ENCODE assay signal across 8 mouse cellular contexts in the genomic region with DNA sequence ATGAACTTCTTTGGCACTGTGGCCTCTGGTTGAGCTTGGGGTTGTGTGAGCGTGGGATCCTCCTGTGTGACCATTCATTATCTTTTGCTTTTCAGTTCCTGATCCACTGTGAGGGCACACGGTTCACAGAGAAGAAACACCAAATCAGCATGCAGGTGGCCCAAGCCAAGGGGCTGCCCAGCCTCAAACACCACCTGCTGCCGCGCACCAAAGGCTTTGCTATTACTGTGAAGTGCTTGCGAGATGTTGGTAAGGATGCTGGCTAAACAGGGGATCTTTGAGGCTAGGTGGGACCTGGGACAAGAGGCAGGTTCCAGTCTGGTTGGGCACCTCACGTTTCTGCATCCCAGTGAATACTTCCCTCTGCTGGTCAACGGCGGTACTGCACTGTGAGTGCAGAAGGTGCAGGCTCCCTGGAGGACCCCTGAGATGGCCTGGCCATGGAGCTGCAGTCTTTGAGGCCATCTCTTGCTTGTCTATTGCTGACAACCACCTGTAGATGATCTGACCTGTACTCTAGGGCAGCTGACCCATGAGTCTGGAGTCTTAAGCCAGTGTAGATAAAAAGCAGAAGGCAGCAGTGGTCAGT.
DNase-seq lines count a peak whose midpoint lies in the region; ATAC-seq lines count a peak whose summit lies in the region.

No protein-coding gene starts in this region.

- H3K4me2 ChIP-seq in forebrain, embryonic 14.5 days (ENCODE audit: low read length) = no peak overlapping the region
- no peak overlapping the region for H3K4me2 ChIP-seq in hindbrain, embryonic 13.5 days

- DNase-seq in MN1 (ENCODE audit: low spot score) = peak; percentile 82
- DNase-seq in c-Kit-positive CD71-positive TER-119-positive erythroid progenitor cells, embryonic 14.5 days (ENCODE audit: low spot score) = peak; percentile 87
- DNase-seq in forebrain, embryonic 14.5 days (ENCODE audit: low spot score) = peak; percentile 85
- peak; percentile 83 to 87 for DNase-seq in layer of hippocampus, postnatal 14 days (ENCODE audit: low spot score in 2 of 2)
- peak; percentile 94 for DNase-seq in lung, postnatal 14 days
- peak; percentile 76 for DNase-seq in right cerebral cortex, adult 18-20 months
- peak; percentile 82 for DNase-seq in urinary bladder, adult 2 months (ENCODE audit: low spot score)

- H3K9ac ChIP-seq in forebrain, embryonic 14.5 days (ENCODE audit: low read length) = no peak overlapping the region
- no peak overlapping the region for H3K9ac ChIP-seq in hindbrain, embryonic 13.5 days

- WGBS in forebrain, embryonic 14.5 days = 31% methylated on average over 8 of the region's 8 CpGs
- 35% methylated on average over 8 of the region's 8 CpGs for WGBS in hindbrain, embryonic 13.5 days

- no peak overlapping the region for H3K27ac ChIP-seq in forebrain, embryonic 14.5 days (ENCODE audit: low read depth, low read length)
- H3K27ac ChIP-seq in hindbrain, embryonic 13.5 days = no peak overlapping the region

- peaks cover 15% of the 10 kb centered on the region for H3K4me1 ChIP-seq in forebrain, embryonic 14.5 days (ENCODE audit: control insufficient read depth, insufficient read depth, low read length)
- peaks cover 30% of the 10 kb centered on the region for H3K4me1 ChIP-seq in hindbrain, embryonic 13.5 days (replicated peaks)

- H3K9me3 ChIP-seq in forebrain, embryonic 14.5 days (replicated peaks; ENCODE audit: control insufficient read depth, low read length) = no peaks in the 10 kb centered on the region
- H3K9me3 ChIP-seq in hindbrain, embryonic 13.5 days = no peaks in the 10 kb centered on the region

- H3K27me3 ChIP-seq in forebrain, embryonic 14.5 days (replicated peaks; ENCODE audit: control insufficient read depth, insufficient read depth, low read length) = no peaks in the 10 kb centered on the region
- no peaks in the 10 kb centered on the region for H3K27me3 ChIP-seq in hindbrain, embryonic 13.5 days

- H3K36me3 ChIP-seq in forebrain, embryonic 14.5 days (ENCODE audit: control insufficient read depth, insufficient read depth, low read length) = peaks cover 28% of the 10 kb centered on the region
- H3K36me3 ChIP-seq in hindbrain, embryonic 13.5 days = peaks cover 37% of the 10 kb centered on the region

- no peak overlapping the region for H3K4me3 ChIP-seq in forebrain, embryonic 14.5 days (ENCODE audit: low read depth, low read length)
- H3K4me3 ChIP-seq in hindbrain, embryonic 13.5 days = no peak overlapping the region

- peak; percentile 56 for ATAC-seq in forebrain, embryonic 14.5 days
- peak; percentile 38; the same call in 1 of the 2 replicates for ATAC-seq in hindbrain, embryonic 13.5 days (ENCODE audit: low FRiP score)
